Mouse (Mus musculus) lung, postnatal 0 days (tissue): ENCODE data around the gene Hist2h2ab.

ENCODE experiments used
- CTCF ChIP-seq: IDR thresholded peaks from 2 replicates; pipeline ENCODE4 v1.5.1; 2016; ENCODE audit warnings: antibody characterized with exemption, mild to moderate bottlenecking
- EP300 ChIP-seq: IDR thresholded peaks from 2 replicates; pipeline ENCODE4 v1.6.1; 2016; ENCODE audit warnings: antibody characterized with exemption, mild to moderate bottlenecking, control low read depth

DNA sequence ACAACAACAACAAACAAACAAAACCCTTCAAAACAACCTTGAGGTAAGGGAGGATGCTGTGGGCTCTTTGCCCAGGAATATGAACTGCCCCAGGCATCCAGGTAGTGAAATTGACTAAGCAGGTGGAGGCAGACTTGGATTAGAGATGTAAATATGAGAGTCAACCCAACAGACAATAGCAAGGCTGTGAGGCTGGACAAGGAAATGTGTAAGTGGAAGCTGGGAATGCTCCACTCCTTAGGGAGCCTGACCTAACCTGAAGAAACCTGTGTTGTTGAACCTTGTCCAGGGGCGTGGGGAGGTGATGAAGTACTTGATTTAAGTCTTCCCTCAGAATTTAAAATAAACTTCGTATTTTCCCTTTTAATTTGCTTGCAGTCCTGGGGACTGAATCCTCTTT lies 40.8 kb upstream of the Hist2h2ab start:
- TF ChIP-seq CTCF: no peak
- no peak for TF ChIP-seq EP300
